Mouse (Mus musculus) CH12.LX (cell line): ENCODE data around the gene Dtx3. TPM values are rescaled to one million over a fixed set of nuclear protein-coding genes. Genes with fewer than 3 reads are reported as not detected.

Source experiments
- DNase-seq: peaks from one replicate; pipeline ENCODE4 v3.0.0-alpha.2; 2013; ENCODE audit errors: extremely low read depth
- H3K27ac ChIP-seq: 2 replicates; pipeline ENCODE4 v1.5.1; 2012; ENCODE audit warnings: low read depth, mild to moderate bottlenecking, control low read depth, moderate library complexity; ENCODE audit not compliant: insufficient read depth
- H3K27me3 ChIP-seq: replicated peaks from 2 replicates; pipeline ENCODE3; 2012; ENCODE audit warnings: inconsistent platforms
- H3K36me3 ChIP-seq, 2 experiments: replicated peaks in 1 of 2; 2 replicates each; pipeline versions ENCODE3 to v1.6.1; 2012; ENCODE audit warnings: inconsistent platforms in 1 of 2, low read length in 1 of 2, mild to moderate bottlenecking in 1 of 2, mixed read lengths in 1 of 2, moderate library complexity in 1 of 2; ENCODE audit not compliant: control insufficient read depth in 1 of 2, insufficient read depth in 1 of 2
- H3K4me1 ChIP-seq, 2 experiments: 2 replicates each; pipeline ENCODE4 v1.6.1; 2012; ENCODE audit warnings: inconsistent platforms in 1 of 2, moderate library complexity in 1 of 2; ENCODE audit not compliant: insufficient read depth in 2 of 2, control insufficient read depth in 1 of 2
- H3K4me2 ChIP-seq: 2 replicates; pipeline ENCODE4 v1.6.1; 2012; ENCODE audit warnings: low read depth, mild to moderate bottlenecking, control low read depth; ENCODE audit not compliant: poor library complexity, insufficient read depth, severe bottlenecking
- H3K4me3 ChIP-seq, 3 experiments: fragments of 150-350 bp in 1 of 3; sonication (generic) in 1 of 3; replicated peaks in 1 of 3; 2 replicates each; pipeline versions ENCODE3 to v1.5.1; 2011 to 2012; ENCODE audit warnings: low read depth in 2 of 3, low read length in 2 of 3, mild to moderate bottlenecking in 2 of 3, moderate library complexity in 2 of 3, control low read depth in 1 of 3, improper control_type of control experiment in 1 of 3, inconsistent platforms in 1 of 3, mixed read lengths in 1 of 3; ENCODE audit not compliant: poor library complexity in 1 of 3
- H3K79me2 ChIP-seq: replicated peaks from 2 replicates; pipeline ENCODE4 v1.6.1; 2012; ENCODE audit warnings: mild to moderate bottlenecking, moderate library complexity; ENCODE audit not compliant: control insufficient read depth, poor library complexity, insufficient read depth, severe bottlenecking; ENCODE audit errors: extremely low read depth
- H3K9ac ChIP-seq: 2 replicates; pipeline ENCODE4 v1.6.1; 2012; ENCODE audit warnings: low read depth, mild to moderate bottlenecking, control low read depth, moderate library complexity; ENCODE audit not compliant: insufficient read depth
- H3K9me3 ChIP-seq: replicated peaks from 2 replicates; pipeline ENCODE3; 2012; ENCODE audit warnings: low read length, inconsistent platforms, mixed read lengths
- BHLHE40 ChIP-seq: IDR thresholded peaks from 2 replicates; pipeline ENCODE4 v1.6.1; 2011; ENCODE audit warnings: mild to moderate bottlenecking, low read depth, low read length, improper control_type of control experiment
- E2F4 ChIP-seq: IDR thresholded peaks from 2 replicates; pipeline ENCODE4 v1.6.1; 2011; ENCODE audit warnings: low read depth, low read length, improper control_type of control experiment; ENCODE audit not compliant: insufficient replicate concordance
- ELF1 ChIP-seq: IDR thresholded peaks from 2 replicates; pipeline ENCODE4 v1.6.1; 2014; ENCODE audit warnings: low read depth, mild to moderate bottlenecking, inconsistent platforms, low read length, improper control_type of control experiment
- ETS1 ChIP-seq: conservative IDR thresholded peaks from 2 replicates; pipeline ENCODE4 v1.6.1; 2012; ENCODE audit warnings: low read depth, mild to moderate bottlenecking, inconsistent platforms, low read length, improper control_type of control experiment, moderate library complexity
- GABPA ChIP-seq: IDR thresholded peaks from 2 replicates; pipeline ENCODE4 v1.6.1; 2012; ENCODE audit warnings: low read depth, low read length, improper control_type of control experiment, inconsistent platforms; ENCODE audit not compliant: insufficient replicate concordance
- HCFC1 ChIP-seq: IDR thresholded peaks from 2 replicates; pipeline ENCODE4 v1.6.1; 2012; ENCODE audit warnings: low read depth, mild to moderate bottlenecking, inconsistent platforms, low read length, improper control_type of control experiment
- JUN ChIP-seq: IDR thresholded peaks from 2 replicates; pipeline ENCODE4 v1.6.1; 2011; ENCODE audit warnings: low read depth, mild to moderate bottlenecking, low read length, improper control_type of control experiment, moderate library complexity; ENCODE audit not compliant: insufficient read depth
- KAT2A ChIP-seq: IDR thresholded peaks from 2 replicates; pipeline ENCODE4 v1.6.1; 2012; ENCODE audit warnings: low read length, improper control_type of control experiment, inconsistent platforms; ENCODE audit not compliant: insufficient replicate concordance
- MAFK ChIP-seq: IDR thresholded peaks from 2 replicates; pipeline ENCODE4 v1.6.1; 2011; ENCODE audit warnings: low read length, improper control_type of control experiment; ENCODE audit not compliant: insufficient replicate concordance
- MAX ChIP-seq: IDR thresholded peaks from 2 replicates; pipeline ENCODE4 v1.6.1; 2011; ENCODE audit warnings: low read length, improper control_type of control experiment
- MEF2A ChIP-seq: IDR thresholded peaks from 2 replicates; pipeline ENCODE4 v1.6.1; 2014; ENCODE audit warnings: low read depth, mild to moderate bottlenecking, inconsistent platforms, low read length, improper control_type of control experiment, borderline replicate concordance
- MXI1 ChIP-seq: IDR thresholded peaks from 2 replicates; pipeline ENCODE4 v1.6.1; 2011; ENCODE audit warnings: mild to moderate bottlenecking, low read depth, low read length, improper control_type of control experiment
- MYC ChIP-seq: IDR thresholded peaks from 2 replicates; pipeline ENCODE4 v1.6.1; 2011; ENCODE audit warnings: low read depth, mild to moderate bottlenecking, improper control_type of control experiment, low read length
- NRF1 ChIP-seq: IDR thresholded peaks from 2 replicates; pipeline ENCODE4 v1.6.1; 2014; ENCODE audit warnings: low read depth, mild to moderate bottlenecking, inconsistent platforms, low read length, improper control_type of control experiment, moderate library complexity
- PAX5 ChIP-seq: IDR thresholded peaks from 2 replicates; pipeline ENCODE4 v1.6.1; 2012; ENCODE audit warnings: low read length, inconsistent platforms, mixed read lengths
- RAD21 ChIP-seq: IDR thresholded peaks from 2 replicates; pipeline ENCODE4 v1.6.1; 2011; ENCODE audit warnings: low read depth, mild to moderate bottlenecking, low read length, improper control_type of control experiment, moderate library complexity
- SIN3A ChIP-seq: IDR thresholded peaks from 2 replicates; pipeline ENCODE4 v1.6.1; 2012; ENCODE audit warnings: low read length, improper control_type of control experiment, inconsistent platforms
- SMC3 ChIP-seq: IDR thresholded peaks from 2 replicates; pipeline ENCODE4 v1.6.1; 2011; ENCODE audit warnings: low read depth, low read length, improper control_type of control experiment
- USF1 ChIP-seq: IDR thresholded peaks from 2 replicates; pipeline ENCODE4 v1.6.1; 2014; ENCODE audit warnings: low read depth, mild to moderate bottlenecking, inconsistent platforms, low read length, improper control_type of control experiment
- ZC3H11A ChIP-seq: IDR thresholded peaks from 2 replicates; pipeline ENCODE4 v1.6.1; 2012; ENCODE audit warnings: low read depth, mild to moderate bottlenecking, inconsistent platforms, low read length, improper control_type of control experiment
- ZNF384 ChIP-seq: IDR thresholded peaks from 2 replicates; pipeline ENCODE4 v1.6.1; 2012; ENCODE audit warnings: low read depth, low read length, improper control_type of control experiment, inconsistent platforms
- dilution Hi-C: fragments of 300-500 bp; cut with MboI; formaldehyde crosslinking; loops from 2 replicates; pipeline ENCODE4 v1.14.3; 2020; ENCODE audit warnings: low sequenced_read_pairs; ENCODE audit not compliant: extremely low pct_unique_long_range_greater_than_20kb, extremely low pct_ligation_motif_present
- in situ Hi-C: fragments of 300-500 bp; cut with MboI; formaldehyde crosslinking; loops from 3 replicates; pipeline ENCODE4 v1.14.3; 2019; ENCODE audit warnings: low sequenced_read_pairs, low pct_ligation_motif_present, low pct_unique_long_range_greater_than_20kb, mixed read lengths
- polyA plus RNA-seq: library from polyadenylated mRNA; unstranded; fragments of >175 nt; gene quantifications from 2 replicates; pipeline ENCODE4 v1.2.1, GENCODE M21; 2012; ENCODE audit warnings: low read depth; ENCODE audit not compliant: insufficient read length
- total RNA-seq, 2 experiments: library from RNA; depleted of rRNA; stranded (reverse); fragments of 300-350 nt in 1 of 2; fragments of >200 nt in 1 of 2; gene quantifications; 2 replicates each; pipeline ENCODE4 v1.2.3; 2012 to 2014

Dtx3 gene
- total and polyA plus RNA-seq, 3 experiments, result 18.9 to 51.2 (median 27.6) TPM

DNA sequence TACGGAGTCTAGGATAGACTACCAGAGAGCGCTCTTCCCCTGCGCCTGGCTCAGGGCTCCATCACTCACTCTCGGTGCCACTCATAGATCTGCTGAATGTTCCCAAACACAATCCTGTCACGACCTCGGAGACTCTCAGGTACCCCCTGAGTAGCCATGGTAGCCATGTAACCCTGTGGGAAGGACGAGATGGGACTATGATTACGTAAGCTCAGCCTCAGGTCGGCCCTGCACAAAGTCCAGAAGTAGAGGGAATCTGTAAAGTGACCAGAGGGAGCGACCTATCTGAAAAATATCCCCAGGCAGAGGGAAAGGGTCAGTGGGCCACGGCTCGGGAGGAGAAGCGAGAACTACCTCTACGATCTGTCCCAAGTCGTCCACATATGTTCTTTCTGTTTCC lies 10.0 kb downstream of the Dtx3 start:
- H3K27ac ChIP-seq, result no peak overlapping the region
- H3K9ac ChIP-seq, result no peak overlapping the region
- H3K4me2 ChIP-seq, result no peak overlapping the region
- peaks cover 1 to 42% of the 10 kb centered on the region in 2 experiments for H3K36me3 ChIP-seq
- no peaks in the 10 kb centered on the region for H3K79me2 ChIP-seq
- in situ Hi-C loops, result no loop called here
- no peak for DNase-seq
- H3K27me3 ChIP-seq, result no peaks in the 10 kb centered on the region
- dilution Hi-C loops, result no loop called here
- peaks cover 7% of the 10 kb centered on the region for H3K9me3 ChIP-seq
- peaks cover 0 to 12% of the 10 kb centered on the region in 2 experiments; a peak in 1 of 4 replicates for H3K4me1 ChIP-seq
- TF ChIP-seq MXI1, result no peak
- TF ChIP-seq GABPA, result no peak
- TF ChIP-seq MAFK, result no peak
- no peak for TF ChIP-seq ELF1
- TF ChIP-seq RAD21, result no peak
- no peak for TF ChIP-seq NRF1
- TF ChIP-seq MYC, result no peak
- TF ChIP-seq MAX, result no peak
- no peak for TF ChIP-seq ZNF384
- no peak for TF ChIP-seq PAX5
- TF ChIP-seq, all 38 proteins: peak for 0
- H3K4me3 ChIP-seq, result no peak overlapping the region

DNA sequence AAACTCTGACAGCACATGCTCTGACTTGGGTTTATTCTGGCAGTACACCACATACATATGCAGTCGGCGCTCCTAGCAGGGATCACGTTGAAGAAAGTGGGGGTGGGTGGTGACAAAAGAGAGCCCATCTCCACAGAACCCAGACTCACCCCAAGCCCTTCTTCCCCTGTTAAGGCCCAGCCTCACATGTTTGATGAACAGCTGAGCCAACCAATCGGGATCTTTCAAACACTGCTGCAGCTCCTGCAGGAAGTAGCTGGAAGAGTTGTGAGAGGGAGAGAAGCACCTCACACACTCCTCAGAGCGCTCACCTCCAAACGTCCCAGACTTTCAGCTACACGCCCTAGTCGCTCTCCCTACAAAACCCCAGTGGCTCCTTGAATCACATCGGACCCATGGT lies 10.4 kb downstream of the Dtx3 start:
- peaks cover 1 to 12% of the 10 kb centered on the region in 2 experiments; a peak in 2 of 4 replicates for H3K4me1 ChIP-seq
- no peak overlapping the region for H3K27ac ChIP-seq
- H3K4me2 ChIP-seq, result no peak overlapping the region
- peaks cover 0 to 39% of the 10 kb centered on the region in 2 experiments for H3K36me3 ChIP-seq
- H3K79me2 ChIP-seq, result no peaks in the 10 kb centered on the region
- peaks cover 7% of the 10 kb centered on the region for H3K9me3 ChIP-seq
- DNase-seq, result no peak
- no peak overlapping the region for H3K4me3 ChIP-seq
- TF ChIP-seq KAT2A, result no peak
- no peak for TF ChIP-seq MAX
- TF ChIP-seq ZC3H11A, result no peak
- no peak for TF ChIP-seq BHLHE40
- TF ChIP-seq E2F4, result no peak
- TF ChIP-seq MEF2A, result no peak
- TF ChIP-seq SIN3A, result no peak
- TF ChIP-seq HCFC1, result no peak
- no peak for TF ChIP-seq SMC3
- TF ChIP-seq MYC, result no peak
- no peak for TF ChIP-seq JUN
- no peak for TF ChIP-seq ETS1
- no peak for TF ChIP-seq GABPA
- no peak for TF ChIP-seq USF1
- no peaks in the 10 kb centered on the region for H3K27me3 ChIP-seq
- in situ Hi-C loops (no loop called here), dilution Hi-C loops (no loop called here)
- H3K9ac ChIP-seq, result no peak overlapping the region
